8 mouse cellular contexts compared by ENCODE assay signal in genomic region chr3:138526916-138527666, GRCm38 (mm10). TPM values are rescaled to one million over a fixed set of nuclear protein-coding genes. Genes with fewer than 3 reads are reported as not detected.
DNase-seq lines count a peak whose midpoint lies in the region; ATAC-seq lines count a peak whose summit lies in the region.

No protein-coding gene starts in this region.

- peak overlapping the region; percentile 91 for H3K4me2 ChIP-seq in intestine, embryonic 14.5 days (ENCODE audit: low read length)

- H3K4me3 ChIP-seq in intestine, embryonic 14.5 days (ENCODE audit: low read depth, low read length): peak overlapping the region; percentile 93

- peak; percentile 92 for ATAC-seq in intestine, embryonic 14.5 days (replicated peaks; ENCODE audit: low FRiP score, low TSS enrichment, low read depth)

- H3K4me1 ChIP-seq in intestine, embryonic 14.5 days (replicated peaks; ENCODE audit: control insufficient read depth, insufficient read depth, low read length): peaks cover 29% of the 10 kb centered on the region

- under 1% methylated on average over 70 of the region's 85 CpGs for WGBS in intestine, embryonic 14.5 days

- peak overlapping the region; percentile 94 for H3K27ac ChIP-seq in intestine, embryonic 14.5 days (ENCODE audit: low read depth)

- no peaks in the 10 kb centered on the region for H3K36me3 ChIP-seq in intestine, embryonic 14.5 days (ENCODE audit: control insufficient read depth, insufficient read depth, low read length)

- no peaks in the 10 kb centered on the region for H3K27me3 ChIP-seq in intestine, embryonic 14.5 days (replicated peaks; ENCODE audit: control insufficient read depth, insufficient read depth, low read length)

- no peaks in the 10 kb centered on the region for H3K9me3 ChIP-seq in intestine, embryonic 14.5 days (ENCODE audit: control insufficient read depth, low read length)

- peak overlapping the region; percentile 94 for H3K9ac ChIP-seq in intestine, embryonic 14.5 days (ENCODE audit: low read length)

- peak; percentile 87 for DNase-seq in adrenal gland, adult 18-20 months (ENCODE audit: low spot score in 2 of 2)
- peak; percentile 99 for DNase-seq in embryo, embryonic 11 days
- peak; percentile 98 for DNase-seq in gastrocnemius, postnatal 25 days
- DNase-seq in intestine, embryonic 14.5 days (ENCODE audit: low spot score): peak; percentile 93
- DNase-seq in left cerebral cortex, postnatal 14 days (ENCODE audit: low spot score in 2 of 2): peak; percentile 98 to 99
- peak; percentile 99 for DNase-seq in mesoderm, embryonic 11.5 days (ENCODE audit: low read depth, low spot score)
- peak; percentile 96 for DNase-seq in right cerebral cortex, postnatal 36 days (ENCODE audit: low spot score in 2 of 2)
- DNase-seq in yolk sac, embryonic 10.5 days (ENCODE audit: low spot score): peak; percentile 98

- intact Hi-C loops in left cerebral cortex, postnatal 14 days (cut with DNase I): loop anchor here (10.0 kb wide), 1 partner anchor 378 kb away; no protein-coding TSS in a partner anchor

RNA-seq across cellular contexts. Expression of gene Eif4e, which starts 1.1 kb away (rescaled TPM):
- total RNA-seq in adrenal gland, adult 18-20 months (2021): 100 to 1,000 TPM; 202 to 217 TPM
- total RNA-seq in gastrocnemius, postnatal 25 days (2021): 100 to 1,000 TPM; 109 to 113 TPM
- 345 and 370 TPM in 2 replicates for polyA plus RNA-seq in intestine, embryonic 14.5 days (2014; fragmentation: Nextera tagmentation; extraction: Ambion mirVana)
- 100 to 1,000 TPM; 154 to 172 TPM for total RNA-seq in left cerebral cortex, postnatal 14 days (2021)

RNA-seq across cellular contexts. Expression of gene Metap1, which starts 37.8 kb away (rescaled TPM):
- 10 to 100 TPM; 51.9 to 61.6 TPM for total RNA-seq in adrenal gland, adult 18-20 months (2021)
- 10 to 100 TPM; 40.4 to 46.1 TPM for total RNA-seq in gastrocnemius, postnatal 25 days (2021)
- 63.5 and 63.8 TPM in 2 replicates for polyA plus RNA-seq in intestine, embryonic 14.5 days (2014; fragmentation: Nextera tagmentation; extraction: Ambion mirVana)
- total RNA-seq in left cerebral cortex, postnatal 14 days (2021): 10 to 100 TPM; 40.7 to 41.9 TPM

Comparison
In these comparisons a context has a peak if more than half of its experiments do, and no peak if none do; other contexts are left out.
1. Peak in every context shown above with its lines: DNase-seq, ATAC-seq, H3K4me3 ChIP-seq and H3K27ac ChIP-seq.